23 mouse cellular contexts compared by ENCODE assay signal in genomic region chr2:146581220-146581619, GRCm38 (mm10).
DNase-seq lines count a peak whose midpoint lies in the region; ATAC-seq and TF ChIP-seq lines count a peak whose summit lies in the region.
"Had no signal": no experiment of that assay in that cellular context is flagged by ENCODE, and none has a peak within 500 bp of the region (broad histone marks: within the 10 kb centered on the region; RNA-seq: fewer than 3 reads in every experiment).

No protein-coding gene starts in this region.

- no peak overlapping the region for H3ac ChIP-seq in C2C12 (ENCODE audit: control insufficient read depth, insufficient read length, low read depth)
- H3ac ChIP-seq in myocyte (ENCODE audit: control insufficient read depth, insufficient read length), result no peak overlapping the region

- no peak overlapping the region for H3K4me3 ChIP-seq in heart, embryonic 10.5 days
- no peak overlapping the region for H3K4me3 ChIP-seq in C2C12 (ENCODE audit: insufficient read depth, poor library complexity, severe bottlenecking)
- H3K4me3 ChIP-seq in myocyte, result no peak overlapping the region
- no peak overlapping the region for H3K4me3 ChIP-seq in hindbrain, embryonic 11.5 days (ENCODE audit: low read depth, low read length)

- WGBS in heart, embryonic 10.5 days, result 94% methylated on average over 3 of the region's 3 CpGs
- WGBS in hindbrain, embryonic 11.5 days, result 82% methylated on average over 3 of the region's 3 CpGs

- no peak overlapping the region for H3K4me2 ChIP-seq in myocyte (ENCODE audit: low read depth)
- H3K4me2 ChIP-seq in hindbrain, embryonic 11.5 days (replicated peaks; ENCODE audit: low read depth, low read length), result no peak overlapping the region

- no peaks in the 10 kb centered on the region for H3K79me3 ChIP-seq in C2C12 (ENCODE audit: low read depth)

- peaks cover 9% of the 10 kb centered on the region for H3K4me1 ChIP-seq in heart, embryonic 10.5 days
- no peaks in the 10 kb centered on the region for H3K4me1 ChIP-seq in hindbrain, embryonic 11.5 days (replicated peaks; ENCODE audit: control insufficient read depth, insufficient read depth, low read length)

- peak; percentile 13 for DNase-seq in heart, adult 11 months
- no peak for DNase-seq in heart, adult 18-20 months
- DNase-seq in heart, embryonic 10.5 days (ENCODE audit: low spot score), result peak; percentile 39
- DNase-seq in heart, postnatal 36 days, result no peak
- no peak for DNase-seq in hindbrain, embryonic 11.5 days (ENCODE audit: low spot score)
- DNase-seq in spleen, postnatal 14 days (ENCODE audit: low spot score in 2 of 2), result no peak
- DNase-seq: adrenal gland, adult 2 months; adrenal gland, adult 8-10 months; adrenal gland, postnatal 10 days; adrenal gland, postnatal 14 days; adrenal gland, postnatal 25 days; adrenal gland, postnatal 36 days; B cell, adult 2 months; cerebellum, adult 11 months; cerebellum, adult 11-12 months; cerebellum, adult 18-20 months had no signal

- TF ChIP-seq POLR2A in myocyte (IDR thresholded peaks at IDR 0.05; ENCODE audit: insufficient read length, low read depth), result no peak

- no peak for TF ChIP-seq CTCF in C2C12 (IDR thresholded peaks at IDR 0.05; ENCODE audit: control insufficient read depth, insufficient read depth, insufficient read length)

- no peak for ATAC-seq in hindbrain, embryonic 11.5 days (ENCODE audit: low FRiP score)
- ATAC-seq: activated CD4-positive, CD25-positive, alpha-beta regulatory T cell, adult 4 months; CD4-positive, CD25-positive, alpha-beta regulatory T cell, adult 4 months; Patski had no signal

- H3K9me3 ChIP-seq in heart, embryonic 10.5 days, result no peaks in the 10 kb centered on the region
- H3K9me3 ChIP-seq in hindbrain, embryonic 11.5 days (ENCODE audit: control insufficient read depth, low read length), result no peaks in the 10 kb centered on the region
- H3K9me3 ChIP-seq: G1E had no signal

- no peaks in the 10 kb centered on the region for H3K79me2 ChIP-seq in C2C12 (ENCODE audit: control insufficient read depth, insufficient read depth)
- H3K79me2 ChIP-seq in myocyte (ENCODE audit: control insufficient read depth, insufficient read depth), result no peaks in the 10 kb centered on the region

- H3K27ac ChIP-seq in heart, embryonic 10.5 days, result no peak overlapping the region
- no peak overlapping the region for H3K27ac ChIP-seq in hindbrain, embryonic 11.5 days (ENCODE audit: low read depth, low read length)

- H3K27me3 ChIP-seq in heart, embryonic 10.5 days (ENCODE audit: insufficient read depth, poor library complexity, severe bottlenecking), result no peaks in the 10 kb centered on the region
- H3K27me3 ChIP-seq in C2C12 (ENCODE audit: control insufficient read depth, insufficient read depth, insufficient read length), result no peaks in the 10 kb centered on the region
- H3K27me3 ChIP-seq in myocyte (ENCODE audit: control insufficient read depth, insufficient read depth, insufficient read length), result no peaks in the 10 kb centered on the region
- H3K27me3 ChIP-seq in hindbrain, embryonic 11.5 days (ENCODE audit: control insufficient read depth, insufficient read depth, low read length), result no peaks in the 10 kb centered on the region
- H3K27me3 ChIP-seq: CH12.LX had no signal

- H3K9ac ChIP-seq in hindbrain, embryonic 11.5 days (ENCODE audit: low read depth, low read length), result no peak overlapping the region

- H3K36me3 ChIP-seq in heart, embryonic 10.5 days, result no peaks in the 10 kb centered on the region
- H3K36me3 ChIP-seq in C2C12 (ENCODE audit: control insufficient read depth, insufficient read depth), result no peaks in the 10 kb centered on the region
- no peaks in the 10 kb centered on the region for H3K36me3 ChIP-seq in myocyte (ENCODE audit: control insufficient read depth, insufficient read depth)
- H3K36me3 ChIP-seq in hindbrain, embryonic 11.5 days (ENCODE audit: control insufficient read depth, insufficient read depth, low read length), result no peaks in the 10 kb centered on the region
- H3K36me3 ChIP-seq: G1E had no signal

- intact Hi-C loops in heart, postnatal 36 days (cut with DNase I), result no loop called here

TF ChIP-seq in C2C12, 6 proteins besides CTCF, POLR2A, EP300 and RAD21:
- TF ChIP-seq USF1 (IDR thresholded peaks at IDR 0.05; ENCODE audit: low read depth), result no peak
- no peak for TF ChIP-seq MAX (IDR thresholded peaks at IDR 0.05)
- TF ChIP-seq MYOG (IDR thresholded peaks at IDR 0.05; ENCODE audit: control insufficient read depth, extremely low read depth, insufficient read length), result no peak
- no peak for TF ChIP-seq CEBPB (IDR thresholded peaks at IDR 0.05; ENCODE audit: low read depth)
- no peak for TF ChIP-seq FOSL1 (IDR thresholded peaks at IDR 0.05; ENCODE audit: insufficient read depth, low read length, poor library complexity, severe bottlenecking)
- TF ChIP-seq MYOD1 (IDR thresholded peaks at IDR 0.05; ENCODE audit: control insufficient read depth, insufficient read length, low read depth), result peak; percentile 79

TF ChIP-seq in myocyte, 11 proteins besides CTCF, POLR2A, EP300 and RAD21:
- TF ChIP-seq MYOD1 (IDR thresholded peaks at IDR 0.05; ENCODE audit: control insufficient read depth in 1 of 3, insufficient read length in 2 of 3, low read depth in 2 of 3), result peak in 2 of 3 experiments; percentile 40 to 52
- TF ChIP-seq E2F4 (IDR thresholded peaks at IDR 0.05; ENCODE audit: insufficient read depth), result no peak
- peak in 2 of 3 experiments; percentile 5 to 43 for TF ChIP-seq MYOG (IDR thresholded peaks at IDR 0.05; ENCODE audit: control insufficient read depth in 1 of 3, insufficient read depth in 1 of 3, insufficient read length in 2 of 3, low read depth in 2 of 3)
TF ChIP-seq in myocyte: peak in this region for 2.

Comparison
In these comparisons a context has a peak if more than half of its experiments do, and no peak if none do; other contexts are left out.
1. DNase-seq: peak in heart, adult 11 months (single experiment) and heart, embryonic 10.5 days (single experiment); none in heart, adult 18-20 months (0 of 2), heart, postnatal 36 days (0 of 2), hindbrain, embryonic 11.5 days (single experiment) and spleen, postnatal 14 days (0 of 2).